Mouse (Mus musculus): ENCODE measurements around the gene Smpd3.
A peak's percentile ranks its signal among the peaks of the same experiment; 100 is the strongest.

The Smpd3 gene

GRCm38 (mm10) chr8:106337852-106338521 lies at the start of gene Smpd3:
Gene Smpd3, minus strand, starts transcription at chr8:106337988.
- peak; percentile 98 for DNase-seq (ENCODE audit: extremely low spot score)

- no peak for DNase-seq (ENCODE audit: extremely low spot score)
Measured at GRCm38 (mm10) chr8:106381026-106381425, 43.2 kb upstream of the Smpd3 start.

- DNase-seq (ENCODE audit: extremely low spot score): no peak
Measured at GRCm38 (mm10) chr8:106379357-106379756, 41.6 kb upstream of the Smpd3 start.

GRCm38 (mm10) chr8:106378501-106379048 lies 40.8 kb upstream of the Smpd3 start:
- no peak for DNase-seq (ENCODE audit: extremely low spot score)

- DNase-seq (ENCODE audit: extremely low spot score): no peak
Measured at GRCm38 (mm10) chr8:106376862-106377261, 39.1 kb upstream of the Smpd3 start.

GRCm38 (mm10) chr8:106375957-106376356 lies 38.2 kb upstream of the Smpd3 start:
- no peak for DNase-seq (ENCODE audit: extremely low spot score)

GRCm38 (mm10) chr8:106369069-106369468 lies 31.3 kb upstream of the Smpd3 start:
- DNase-seq (ENCODE audit: extremely low spot score): no peak

GRCm38 (mm10) chr8:106368501-106368900 lies 30.7 kb upstream of the Smpd3 start:
- no peak for DNase-seq (ENCODE audit: extremely low spot score)

- no peak for DNase-seq (ENCODE audit: extremely low spot score)
Measured at GRCm38 (mm10) chr8:106364837-106365236, 27.0 kb upstream of the Smpd3 start.

GRCm38 (mm10) chr8:106364278-106364677 lies 26.5 kb upstream of the Smpd3 start:
- DNase-seq (ENCODE audit: extremely low spot score): no peak

GRCm38 (mm10) chr8:106363321-106363720 lies 25.5 kb upstream of the Smpd3 start:
- no peak for DNase-seq (ENCODE audit: extremely low spot score)

GRCm38 (mm10) chr8:106359650-106360338 lies 22.0 kb upstream of the Smpd3 start:
- no peak for DNase-seq (ENCODE audit: extremely low spot score)

- DNase-seq (ENCODE audit: extremely low spot score): no peak
Measured at GRCm38 (mm10) chr8:106351135-106351534, 13.3 kb upstream of the Smpd3 start.

GRCm38 (mm10) chr8:106349398-106349797 lies 11.6 kb upstream of the Smpd3 start:
- no peak for DNase-seq (ENCODE audit: extremely low spot score)

- no peak for DNase-seq (ENCODE audit: extremely low spot score)
Measured at GRCm38 (mm10) chr8:106346123-106346522, 8.3 kb upstream of the Smpd3 start.

GRCm38 (mm10) chr8:106343471-106343870 lies 5.7 kb upstream of the Smpd3 start:
- DNase-seq (ENCODE audit: extremely low spot score): no peak

GRCm38 (mm10) chr8:106342828-106343227 lies 5.0 kb upstream of the Smpd3 start:
- no peak for DNase-seq (ENCODE audit: extremely low spot score)

- DNase-seq (ENCODE audit: extremely low spot score): no peak
Measured at GRCm38 (mm10) chr8:106338741-106339209, 987 bp upstream of the Smpd3 start.

- peak; percentile 5 for DNase-seq (ENCODE audit: extremely low spot score)
Measured at GRCm38 (mm10) chr8:106336561-106336960, 1.2 kb downstream of the Smpd3 start.

GRCm38 (mm10) chr8:106336031-106336430 lies 1.8 kb downstream of the Smpd3 start:
- DNase-seq (ENCODE audit: extremely low spot score): no peak

- no peak for DNase-seq (ENCODE audit: extremely low spot score)
Measured at GRCm38 (mm10) chr8:106335196-106335595, 2.6 kb downstream of the Smpd3 start.

GRCm38 (mm10) chr8:106333346-106333745 lies 4.4 kb downstream of the Smpd3 start:
- peak; percentile 8 for DNase-seq (ENCODE audit: extremely low spot score)

GRCm38 (mm10) chr8:106332498-106332897 lies 5.3 kb downstream of the Smpd3 start:
- DNase-seq (ENCODE audit: extremely low spot score): no peak

Data from embryo, embryonic 9.5 days (tissue).